Mouse (Mus musculus): Measurements from ENCODE around the gene Six3. TPM values are rescaled to one million over a fixed set of nuclear protein-coding genes. Genes with fewer than 3 reads are reported as not detected.

Gene Six3
- polyA plus RNA-seq, 1 experiment from 2014 or later: 0.13 TPM

GRCm38 (mm10) chr17:85616526-85617500 lies 3.4 kb downstream of the Six3 start:
- Histone ChIP-seq H3K9ac (ENCODE audit: low read length) (no peak overlapping the region), H3K27ac (ENCODE audit: low read depth, low read length) (no peak overlapping the region), H3K4me3 (ENCODE audit: low read depth, low read length) (no peak overlapping the region), H3K9me3 (ENCODE audit: control insufficient read depth, low read length) (no peaks in the 10 kb centered on the region), H3K36me3 (ENCODE audit: control insufficient read depth, insufficient read depth, low read length) (no peaks in the 10 kb centered on the region), H3K4me2 (ENCODE audit: low read depth) (no peak overlapping the region), H3K4me1 (ENCODE audit: control insufficient read depth, insufficient read depth, low read length) (no peaks in the 10 kb centered on the region), H3K27me3 (ENCODE audit: control insufficient read depth, insufficient read depth, low read length) (peaks cover 100% of the 10 kb centered on the region)
- WGBS: under 1% methylated on average over 41 of the region's 41 CpGs
- ATAC-seq (ENCODE audit: insufficient read depth, low FRiP score, low TSS enrichment) (no peak), DNase-seq (ENCODE audit: low spot score) (peak; percentile 28)

GRCm38 (mm10) chr17:85617566-85618358 lies 4.4 kb downstream of the Six3 start:
- ATAC-seq (ENCODE audit: insufficient read depth, low FRiP score, low TSS enrichment): no peak
- no peak overlapping the region for H3K9ac ChIP-seq (ENCODE audit: low read length)
- 0% methylated on average over 36 of the region's 36 CpGs for WGBS

GRCm38 (mm10) chr17:85618359-85619112 lies 5.1 kb downstream of the Six3 start:
- Histone ChIP-seq H3K9ac (ENCODE audit: low read length) (no peak overlapping the region), H3K4me1 (ENCODE audit: control insufficient read depth, insufficient read depth, low read length) (0 out of 2 replicates have a peak, but pooled peaks cover 2% of the 10 kb centered on the region), H3K27ac (ENCODE audit: low read depth, low read length) (no peak overlapping the region), H3K4me3 (ENCODE audit: low read depth, low read length) (no peak overlapping the region), H3K4me2 (ENCODE audit: low read depth) (no peak overlapping the region), H3K36me3 (ENCODE audit: control insufficient read depth, insufficient read depth, low read length) (no peaks in the 10 kb centered on the region), H3K27me3 (ENCODE audit: control insufficient read depth, insufficient read depth, low read length) (peaks cover 100% of the 10 kb centered on the region), H3K9me3 (ENCODE audit: control insufficient read depth, low read length) (no peaks in the 10 kb centered on the region)
- DNase-seq (ENCODE audit: low spot score) (peak; percentile 16), ATAC-seq (ENCODE audit: insufficient read depth, low FRiP score, low TSS enrichment) (no peak)
- WGBS: under 1% methylated on average over 31 of the region's 34 CpGs

More at GRCm38 (mm10) chr17:85617566-85618358, 4.4 kb downstream of the Six3 start:
- Histone ChIP-seq H3K4me1 (ENCODE audit: control insufficient read depth, insufficient read depth, low read length) (no peaks in the 10 kb centered on the region), H3K36me3 (ENCODE audit: control insufficient read depth, insufficient read depth, low read length) (no peaks in the 10 kb centered on the region), H3K4me2 (ENCODE audit: low read depth) (no peak overlapping the region), H3K4me3 (ENCODE audit: low read depth, low read length) (no peak overlapping the region), H3K27me3 (ENCODE audit: control insufficient read depth, insufficient read depth, low read length) (peaks cover 100% of the 10 kb centered on the region), H3K9me3 (ENCODE audit: control insufficient read depth, low read length) (no peaks in the 10 kb centered on the region), H3K27ac (ENCODE audit: low read depth, low read length) (no peak overlapping the region)
- DNase-seq (ENCODE audit: low spot score): peak; percentile 62

- DNase-seq (ENCODE audit: low spot score): peak; percentile 30
- 2% methylated on average over 20 of the region's 20 CpGs for WGBS
- Histone ChIP-seq H3K4me1 (ENCODE audit: control insufficient read depth, insufficient read depth, low read length) (0 out of 2 replicates have a peak, but pooled peaks cover 3% of the 10 kb centered on the region), H3K4me3 (ENCODE audit: low read depth, low read length) (no peak overlapping the region), H3K4me2 (ENCODE audit: low read depth) (no peak overlapping the region), H3K9ac (ENCODE audit: low read length) (no peak overlapping the region), H3K36me3 (ENCODE audit: control insufficient read depth, insufficient read depth, low read length) (no peaks in the 10 kb centered on the region), H3K9me3 (ENCODE audit: control insufficient read depth, low read length) (no peaks in the 10 kb centered on the region), H3K27ac (ENCODE audit: low read depth, low read length) (no peak overlapping the region), H3K27me3 (ENCODE audit: control insufficient read depth, insufficient read depth, low read length) (peaks cover 99% of the 10 kb centered on the region)
- ATAC-seq (ENCODE audit: insufficient read depth, low FRiP score, low TSS enrichment): no peak
Measured at GRCm38 (mm10) chr17:85619113-85620085, 6.0 kb downstream of the Six3 start.

DNA sequence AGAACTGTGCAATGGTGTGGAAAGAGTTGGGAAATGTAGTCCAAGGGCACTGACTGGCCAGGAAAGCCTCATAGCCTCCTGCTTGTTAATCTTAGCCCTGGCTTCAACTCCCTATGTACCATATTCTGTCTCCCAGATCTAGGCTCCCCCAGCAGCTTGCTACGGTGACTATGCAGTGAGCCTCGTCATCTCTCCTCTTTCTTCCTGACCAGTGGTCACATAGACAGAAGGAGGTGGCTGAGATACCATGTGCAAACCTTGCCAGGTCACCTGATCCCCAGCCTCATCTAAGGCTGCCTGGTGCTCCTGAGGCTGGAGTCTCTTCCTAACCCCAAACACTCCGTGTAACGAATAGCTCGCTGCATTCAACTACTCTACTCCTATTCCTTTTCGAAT lies 6.7 kb downstream of the Six3 start:
- H3K9ac ChIP-seq (ENCODE audit: low read length): no peak overlapping the region
- H3K27ac ChIP-seq (ENCODE audit: low read depth, low read length): no peak overlapping the region
- H3K4me3 ChIP-seq (ENCODE audit: low read depth, low read length): no peak overlapping the region
- 0 out of 2 replicates have a peak, but pooled peaks cover 3% of the 10 kb centered on the region for H3K4me1 ChIP-seq (ENCODE audit: control insufficient read depth, insufficient read depth, low read length)
- WGBS: 2% methylated on average over 6 of the region's 6 CpGs
- ATAC-seq (ENCODE audit: insufficient read depth, low FRiP score, low TSS enrichment) (no peak), DNase-seq (ENCODE audit: low spot score) (peak; percentile 27)
- no peak overlapping the region for H3K4me2 ChIP-seq (ENCODE audit: low read depth)
- no peaks in the 10 kb centered on the region for H3K9me3 ChIP-seq (ENCODE audit: control insufficient read depth, low read length)
- peaks cover 99% of the 10 kb centered on the region for H3K27me3 ChIP-seq (ENCODE audit: control insufficient read depth, insufficient read depth, low read length)
- no peaks in the 10 kb centered on the region for H3K36me3 ChIP-seq (ENCODE audit: control insufficient read depth, insufficient read depth, low read length)

GRCm38 (mm10) chr17:85620680-85621504 lies 7.5 kb downstream of the Six3 start:
- no peak overlapping the region for H3K9ac ChIP-seq (ENCODE audit: low read length)
- peak overlapping the region; percentile 27 for H3K4me2 ChIP-seq (ENCODE audit: low read depth)
- WGBS: under 1% methylated on average over 42 of the region's 54 CpGs
- H3K27me3 ChIP-seq (ENCODE audit: control insufficient read depth, insufficient read depth, low read length): peaks cover 99% of the 10 kb centered on the region
- no peaks in the 10 kb centered on the region for H3K9me3 ChIP-seq (ENCODE audit: control insufficient read depth, low read length)
- no peaks in the 10 kb centered on the region for H3K36me3 ChIP-seq (ENCODE audit: control insufficient read depth, insufficient read depth, low read length)
- 0 out of 2 replicates have a peak, but pooled peaks cover 3% of the 10 kb centered on the region for H3K4me1 ChIP-seq (ENCODE audit: control insufficient read depth, insufficient read depth, low read length)
- H3K27ac ChIP-seq (ENCODE audit: low read depth, low read length): no peak overlapping the region
- DNase-seq (ENCODE audit: low spot score): peak; percentile 16
- H3K4me3 ChIP-seq (ENCODE audit: low read depth, low read length): peak overlapping the region; percentile 15; the same call in 1 of the 2 replicates
- no peak for ATAC-seq (ENCODE audit: insufficient read depth, low FRiP score, low TSS enrichment)
